Mouse (Mus musculus): ENCODE measurements at regions not wholly inside any gene's neighbourhood (a gene's known extent, or its start where the extent isn't known, plus 50 kb on each side); places are given as distances from the start of the nearest gene placed in this dataset.

DNA sequence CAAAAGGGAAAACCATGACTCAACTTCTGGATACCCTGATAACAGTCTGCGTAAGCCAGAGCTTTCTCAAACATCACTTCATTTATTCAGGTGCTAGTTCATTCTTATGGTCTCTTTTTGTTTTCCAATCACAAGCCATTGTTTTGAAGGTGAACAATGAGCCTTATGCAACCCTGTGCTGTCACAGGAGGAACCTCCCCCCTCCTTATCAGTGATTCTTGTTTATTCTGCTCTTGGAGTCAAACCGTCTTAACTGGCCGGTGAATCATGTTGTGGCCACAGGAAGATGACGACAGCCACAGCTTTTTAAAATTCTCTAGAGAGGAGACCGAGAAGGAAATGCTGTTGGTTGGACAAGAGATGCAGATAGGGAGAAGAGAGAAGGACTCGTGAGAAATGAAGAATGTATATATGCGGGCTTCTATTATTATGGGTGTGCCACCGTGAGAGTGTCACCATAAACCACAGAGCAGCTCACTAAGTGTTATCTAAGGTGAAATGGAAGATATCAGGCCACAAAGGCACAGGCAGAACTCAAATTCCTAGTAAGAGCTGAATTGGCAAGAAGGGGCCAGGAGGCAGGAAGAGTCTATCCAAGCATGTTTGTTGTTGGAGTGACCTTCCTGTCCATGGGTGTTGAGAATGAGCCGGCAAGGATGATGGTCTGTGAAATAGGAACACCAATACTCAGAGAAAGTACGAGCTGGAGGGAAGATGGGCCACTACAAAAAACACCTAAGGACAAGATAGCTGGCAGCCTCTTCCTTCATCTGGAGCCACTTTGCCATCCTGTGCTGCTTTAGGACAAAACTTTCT lies 151.8 kb downstream of the Kdr start:
- no peak for DNase-seq

DNA sequence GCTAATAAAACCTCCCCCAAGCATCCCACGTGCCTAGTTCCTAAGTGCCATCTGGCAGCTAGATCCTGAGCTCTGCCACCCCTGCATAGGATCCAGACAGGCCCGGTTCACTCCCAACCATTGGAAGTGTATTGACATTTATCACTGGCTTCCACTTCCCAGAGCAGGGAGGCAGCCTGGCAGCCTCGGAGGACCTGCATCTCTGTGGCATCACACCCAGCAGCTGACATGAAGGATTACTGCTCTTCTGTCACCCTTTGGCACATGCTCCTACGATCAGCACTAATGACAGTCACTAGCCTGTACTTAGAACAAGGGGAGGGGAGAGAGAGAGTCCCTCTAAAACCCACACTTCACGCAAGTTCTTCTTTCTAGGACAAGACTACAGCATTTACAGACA lies 152.7 kb downstream of the Kdr start:
- DNase-seq, result no peak

DNA sequence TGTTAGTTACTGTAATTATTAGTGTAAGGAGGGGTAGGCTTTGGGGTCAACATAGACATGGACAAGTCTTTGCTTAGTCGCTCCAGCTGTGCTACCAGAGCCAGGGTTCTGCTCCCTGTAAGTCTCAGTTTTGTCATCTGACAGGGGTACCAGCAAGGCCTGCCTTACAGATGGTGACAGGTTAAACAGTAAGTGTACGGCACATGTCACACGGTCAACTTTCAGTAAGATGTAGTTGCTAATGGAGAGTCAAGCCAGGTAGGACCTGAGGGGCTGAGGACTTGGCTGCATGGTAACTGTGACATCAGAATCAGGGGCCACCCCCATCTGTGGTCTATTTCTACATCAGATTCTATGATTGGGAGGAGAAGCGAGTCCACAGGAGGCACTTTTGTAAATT lies 153.6 kb downstream of the Kdr start:
- no peak for DNase-seq

DNA sequence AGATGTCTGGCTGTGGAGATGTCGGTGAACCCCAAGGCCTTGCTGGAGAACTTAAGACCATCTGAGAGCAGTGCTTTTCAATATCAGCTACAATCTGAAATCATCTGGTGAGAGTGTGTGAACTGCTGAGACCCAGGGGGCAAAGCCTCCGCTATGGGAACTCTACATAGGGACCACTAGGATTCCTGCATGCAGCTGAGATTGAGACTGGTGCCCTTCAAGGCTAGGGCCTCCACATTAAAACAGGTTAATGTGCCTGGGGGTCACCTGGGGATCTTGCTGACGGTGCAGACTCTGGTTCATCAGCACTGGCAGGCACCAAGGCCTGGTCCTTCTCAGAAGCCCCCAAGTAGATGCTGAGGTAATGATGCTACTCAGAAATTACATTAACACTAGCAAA lies 154.6 kb downstream of the Kdr start:
- no peak for DNase-seq

DNA sequence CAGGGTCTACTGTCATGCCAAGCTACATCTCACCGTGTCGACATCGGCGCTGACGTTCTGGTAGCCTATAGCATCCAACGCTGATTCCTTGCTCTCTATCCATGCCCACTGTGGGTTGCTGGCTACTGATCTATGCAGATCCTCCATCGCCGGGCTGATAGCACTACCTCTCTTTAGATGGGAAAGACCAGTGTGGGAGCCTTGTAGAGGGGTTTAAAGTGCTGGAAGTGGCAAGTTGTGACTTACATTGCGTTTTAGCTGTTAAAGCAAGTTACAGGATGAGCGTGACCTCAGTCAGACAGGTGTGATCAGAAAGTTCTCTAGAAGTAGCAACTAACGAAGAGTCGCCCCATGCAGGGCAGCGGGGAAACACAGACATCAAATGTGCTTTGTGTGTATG lies 160.9 kb downstream of the Kdr start:
- DNase-seq, result no peak

DNA sequence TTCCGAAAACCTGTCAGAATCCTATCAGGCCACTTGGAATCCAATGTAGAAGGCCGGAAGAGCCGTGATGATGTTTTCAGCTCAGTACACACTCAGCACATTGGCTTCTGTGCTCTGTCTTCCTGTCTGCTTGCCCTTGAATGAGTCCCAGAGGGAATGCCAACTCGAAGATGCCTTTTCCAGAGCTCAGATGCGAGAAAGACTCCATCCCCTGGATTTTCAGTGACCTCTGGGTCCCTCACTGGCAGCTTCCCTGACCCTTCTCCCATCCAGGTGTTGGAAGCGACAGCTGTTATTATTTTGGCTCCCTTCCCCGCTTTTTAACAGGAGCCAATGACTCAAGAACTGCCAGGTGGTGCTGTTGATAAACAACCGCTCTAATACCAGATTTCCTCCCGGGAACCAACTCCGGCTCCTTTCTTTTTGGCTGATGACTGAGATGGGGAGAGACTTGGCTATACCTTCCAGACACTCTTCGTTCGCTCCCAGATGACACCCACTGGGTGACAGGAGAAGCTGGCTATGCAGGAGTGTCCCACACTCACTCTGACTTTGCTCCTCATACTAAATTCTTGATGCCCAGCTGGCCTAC lies 163.8 kb downstream of the Kdr start:
- DNase-seq, result peak in 1 of 2 experiments; percentile 17

DNA sequence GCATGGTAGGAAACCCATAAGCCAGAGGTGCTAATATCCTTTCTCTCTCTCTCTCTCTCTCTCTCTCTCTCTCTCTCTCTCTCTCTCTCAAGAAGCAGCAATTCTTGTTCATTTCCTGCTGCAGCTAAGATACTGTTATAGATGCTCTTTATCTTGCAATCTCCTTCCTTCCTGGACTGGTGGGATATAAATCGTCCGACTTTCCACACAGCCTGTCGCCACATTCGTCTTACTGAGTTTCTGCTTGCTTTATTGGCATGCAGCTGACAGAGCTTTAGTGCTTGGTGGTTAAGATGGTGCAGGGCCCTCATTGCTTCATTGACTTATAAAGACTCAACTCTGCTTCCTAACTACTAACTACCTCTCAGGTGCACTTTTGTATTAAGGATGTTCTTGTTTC lies 165.6 kb downstream of the Kdr start:
- no peak for DNase-seq

DNA sequence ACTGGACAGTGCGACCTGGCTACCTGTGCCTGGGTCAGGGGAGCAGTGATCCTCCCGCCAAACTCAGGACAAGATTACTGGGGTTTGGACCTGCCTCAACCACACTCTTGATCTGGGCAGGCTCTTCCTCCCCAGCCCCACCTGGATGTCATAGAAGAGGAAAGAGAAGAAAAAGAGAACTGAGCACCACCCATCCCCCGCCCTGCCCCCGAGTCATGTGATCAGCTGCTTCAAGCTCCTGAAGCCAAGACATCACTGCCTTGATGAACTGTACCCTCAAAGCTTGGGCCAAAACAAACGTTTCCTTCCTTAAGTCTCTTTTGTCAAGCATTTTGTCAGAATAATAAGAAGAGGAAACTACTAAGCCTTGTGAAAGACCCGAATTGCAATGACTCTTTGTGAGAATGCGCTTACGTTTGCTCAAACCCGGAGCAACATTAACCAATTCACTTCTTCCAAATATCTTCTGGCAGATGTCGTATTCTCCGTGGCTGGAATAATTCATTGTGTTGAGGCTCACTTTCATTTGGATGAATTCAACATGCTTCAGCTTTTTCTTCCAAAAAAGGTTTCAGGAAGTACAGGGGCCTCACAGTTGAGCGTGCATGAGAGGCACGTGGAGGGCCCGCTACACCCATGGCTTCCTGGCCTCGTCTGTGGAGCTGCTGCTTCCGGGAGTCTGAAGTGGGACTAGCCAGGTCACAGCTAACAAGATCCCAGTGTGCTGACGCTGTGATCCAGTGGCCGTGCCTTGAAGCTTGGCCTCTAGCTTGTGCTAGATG lies 169.5 kb downstream of the Kdr start:
- DNase-seq, result peak; percentile 34 to 57

DNA sequence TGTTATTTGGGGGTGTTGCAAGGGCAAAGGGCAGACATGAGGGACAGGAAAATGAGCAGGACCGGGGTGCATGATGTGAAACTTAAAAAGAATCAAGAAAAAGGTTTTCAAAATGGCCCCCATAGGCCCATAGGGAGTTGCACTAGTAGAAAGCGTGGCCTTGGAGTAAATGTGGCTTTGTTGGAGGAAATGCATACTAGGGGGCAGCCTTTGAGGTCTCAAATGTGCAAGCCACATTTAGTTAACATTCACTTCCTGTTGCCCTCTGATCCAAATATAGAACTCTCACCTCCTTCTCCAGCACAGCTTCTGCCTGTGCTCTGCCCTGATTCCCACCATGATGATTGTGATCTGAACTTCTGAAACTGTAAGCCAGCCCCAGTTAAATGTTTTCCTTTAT lies 173.2 kb downstream of the Kdr start:
- no peak for DNase-seq

DNA sequence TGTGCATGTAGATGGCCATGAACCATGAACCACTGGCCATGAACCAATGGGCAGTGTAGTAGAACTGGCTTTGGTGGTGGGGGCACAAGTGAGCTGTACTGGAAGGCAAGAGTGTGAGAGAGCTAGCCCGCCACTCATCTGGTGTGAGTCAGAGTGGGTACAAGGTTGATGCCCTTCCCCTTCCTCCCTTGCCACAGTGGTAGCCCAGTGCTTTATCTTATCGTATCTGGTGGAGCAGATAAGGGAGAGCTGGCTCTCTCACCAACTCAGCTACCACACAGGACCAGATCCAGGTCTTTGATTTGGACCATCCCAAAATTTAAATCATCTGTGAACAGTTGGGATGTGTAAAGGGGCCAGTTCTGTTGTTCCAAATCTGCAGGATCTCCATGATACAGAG lies 173.9 kb downstream of the Kdr start:
- DNase-seq, result no peak

DNA sequence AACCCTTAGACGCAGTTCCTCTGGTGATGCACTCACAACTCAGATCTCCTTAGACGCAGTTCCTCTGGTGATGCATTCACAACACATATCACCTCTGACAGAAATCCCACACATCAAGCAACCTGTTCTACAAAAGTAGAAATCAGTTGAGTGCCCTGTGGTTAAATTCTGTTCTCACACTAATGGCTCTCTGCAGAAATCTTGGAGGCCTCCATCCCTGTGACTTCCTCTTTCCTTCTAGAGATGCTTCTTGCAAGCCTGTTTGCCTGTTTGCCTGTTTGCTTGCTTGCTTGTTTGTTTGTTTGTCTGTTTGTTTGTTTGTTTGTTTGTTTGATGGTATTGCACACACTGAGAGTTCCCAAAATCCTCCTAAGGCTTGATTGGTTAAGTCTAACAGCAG lies 175.2 kb downstream of the Kdr start:
- DNase-seq, result no peak

DNA sequence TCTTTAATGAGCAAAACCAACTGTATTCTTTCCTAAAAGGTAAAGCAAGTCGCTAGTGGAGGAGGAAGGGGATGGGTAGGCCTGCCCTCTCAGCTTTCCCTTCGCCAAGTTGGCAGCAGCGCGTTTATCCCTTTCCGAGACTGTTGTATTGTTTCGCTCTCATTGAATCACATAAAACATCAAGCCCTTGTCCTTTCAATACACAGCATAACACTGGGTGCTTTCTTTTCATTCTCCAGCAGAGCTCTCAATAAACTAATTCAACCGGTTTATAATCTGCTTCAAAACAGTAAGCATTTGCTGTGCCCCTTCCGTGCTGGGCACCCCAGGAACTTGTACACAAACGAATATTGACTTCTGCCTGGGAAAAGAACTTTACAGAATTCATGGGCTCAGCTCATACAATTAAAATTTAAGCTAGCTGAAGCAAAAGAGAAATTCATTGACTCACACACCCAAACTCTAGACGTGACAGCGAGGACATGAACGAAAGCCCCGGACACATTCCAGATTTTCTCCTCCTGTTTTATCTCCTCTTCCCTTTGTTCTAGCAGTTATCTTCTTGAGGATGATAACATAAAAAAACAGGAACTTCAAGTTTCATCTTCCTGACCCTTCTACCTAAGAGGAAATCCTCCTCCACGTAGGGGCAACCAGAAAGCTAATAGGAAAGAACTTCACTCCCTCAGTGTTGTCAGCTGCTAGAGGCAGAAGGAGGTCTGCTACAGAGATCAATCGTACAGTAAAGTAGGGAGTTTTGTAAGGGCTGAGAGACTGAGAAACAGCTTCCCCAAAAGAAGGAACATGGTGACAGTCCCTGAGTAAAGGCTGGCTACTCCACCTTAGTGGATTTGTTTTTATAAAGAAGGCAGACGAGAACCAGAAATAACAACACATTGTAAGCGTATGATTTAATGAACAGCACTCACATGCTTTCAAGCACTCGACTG lies 177.9 kb downstream of the Kdr start:
- DNase-seq, result no peak

DNA sequence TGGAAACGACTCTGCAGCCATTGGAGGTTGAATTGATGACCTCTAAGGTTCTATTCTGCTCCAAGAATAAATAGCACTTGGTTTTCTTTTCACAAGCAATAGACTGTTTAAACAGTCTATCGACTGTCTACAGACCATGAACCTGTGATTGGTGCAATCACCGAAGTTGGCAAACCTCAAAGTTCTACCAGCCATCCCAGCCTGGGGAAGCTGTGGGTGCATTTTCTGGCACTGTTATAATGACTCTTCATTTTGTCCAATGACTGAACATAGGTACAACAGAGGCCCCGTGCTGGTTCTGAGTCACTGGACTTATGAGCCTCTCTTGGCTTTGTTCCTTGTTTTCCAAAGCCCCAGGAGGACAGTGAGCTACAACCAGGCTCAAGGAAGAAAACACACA lies 178.6 kb downstream of the Kdr start:
- DNase-seq, result no peak

DNA sequence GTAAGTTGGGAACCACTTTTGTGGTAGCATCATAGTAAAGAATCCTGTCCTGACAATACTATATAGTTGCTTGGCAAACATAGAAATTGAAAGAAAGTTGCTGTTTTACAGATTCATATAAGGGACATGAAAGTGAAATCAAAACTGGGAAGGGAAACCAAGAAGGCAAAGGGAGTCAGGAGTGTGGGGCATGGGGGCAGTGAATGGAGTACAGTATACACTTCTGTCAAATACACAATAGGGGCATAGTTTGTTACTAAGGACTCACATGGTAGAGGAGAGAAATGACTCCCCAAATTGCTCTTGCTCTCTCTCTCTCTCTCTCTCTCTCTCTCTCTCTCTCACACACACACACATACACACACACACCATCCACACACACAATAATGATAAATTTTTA lies 185.1 kb downstream of the Kdr start:
- no peak for DNase-seq

DNA sequence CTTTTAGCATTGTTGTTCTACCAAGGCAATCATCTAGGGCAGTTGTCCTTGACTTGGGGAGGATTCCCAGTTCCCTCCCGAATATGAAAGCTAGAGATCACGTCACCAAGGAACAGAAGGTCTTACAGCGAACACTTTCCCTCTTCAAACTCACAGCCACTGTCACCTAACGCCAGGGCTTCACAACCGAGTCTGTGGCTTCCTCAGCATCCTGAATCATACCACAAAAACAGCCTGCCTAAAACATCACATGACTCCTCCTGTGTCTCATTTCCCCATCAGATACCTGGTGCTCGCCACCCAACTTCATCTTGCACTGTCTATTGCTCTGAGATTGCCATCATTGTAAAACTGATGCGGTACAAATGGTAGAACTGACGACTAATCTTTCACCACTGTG lies 186.5 kb downstream of the Kdr start:
- DNase-seq, result no peak

DNA sequence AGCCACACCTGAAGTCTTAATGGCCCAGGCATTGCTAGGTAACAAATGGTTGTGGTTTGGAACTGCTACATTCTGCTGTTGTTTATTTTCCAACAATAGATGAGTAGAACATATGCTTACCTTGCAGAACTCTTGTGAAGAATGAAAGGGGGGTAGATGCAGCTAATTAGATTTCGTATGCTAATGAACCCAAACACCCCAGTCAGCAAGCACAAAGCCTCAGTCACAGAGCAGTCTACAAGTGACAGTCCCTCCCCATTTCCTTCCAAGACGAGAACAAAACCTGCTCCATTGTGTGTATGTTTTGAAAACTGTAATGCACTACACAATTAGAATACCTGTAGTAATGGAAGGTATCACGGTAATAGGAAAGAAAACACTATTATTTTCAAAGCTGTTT lies 190.2 kb downstream of the Kdr start:
- DNase-seq, result no peak

DNA sequence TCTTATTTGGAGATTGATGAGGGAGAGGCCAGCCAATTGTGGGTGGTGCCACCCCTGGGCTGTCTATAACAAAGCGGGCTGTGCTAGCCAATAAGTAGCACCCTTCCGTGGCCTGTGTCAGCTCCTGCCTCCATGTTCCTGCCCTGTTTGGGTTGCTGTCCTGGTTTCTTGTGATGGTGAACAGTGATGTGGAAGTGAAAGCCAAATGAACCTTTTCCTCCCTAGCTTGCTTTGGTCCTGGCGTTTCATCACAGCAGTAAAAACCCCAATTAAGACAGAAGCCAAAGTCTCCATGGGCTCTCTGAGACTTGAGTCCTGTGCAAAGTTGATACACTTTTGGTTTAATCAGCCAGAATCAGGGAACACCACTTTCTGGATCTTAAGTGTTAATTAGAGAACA lies 192.1 kb downstream of the Kdr start:
- DNase-seq, result no peak

DNA sequence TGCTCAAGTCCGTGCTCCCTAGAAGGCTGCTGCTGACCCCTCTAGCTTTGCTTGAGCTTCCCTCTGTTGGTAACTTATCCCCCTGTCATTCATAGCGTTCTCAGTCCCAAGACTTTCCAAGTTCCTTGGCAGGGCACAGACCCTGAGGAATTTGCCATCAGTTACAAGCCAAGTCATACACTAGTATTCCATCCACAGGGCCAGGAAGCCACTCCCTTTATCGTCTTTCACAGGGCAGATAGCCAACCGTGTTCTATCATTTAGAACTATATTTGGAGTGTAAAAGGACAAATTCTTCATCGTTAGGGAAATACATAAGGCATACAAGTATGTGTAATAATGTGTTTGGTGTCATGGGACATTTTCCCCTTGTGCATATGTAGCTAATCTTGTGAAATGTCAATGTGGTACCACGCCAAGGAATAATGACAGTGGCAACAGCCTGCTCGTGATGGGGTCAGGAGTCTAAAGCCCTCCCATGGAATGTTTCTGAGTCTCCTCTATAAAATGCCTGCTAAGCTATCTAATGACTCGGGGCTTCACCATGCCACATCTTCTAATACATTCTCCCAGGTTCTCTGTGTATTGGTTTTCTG lies 193.2 kb downstream of the Kdr start:
- no peak for DNase-seq

DNA sequence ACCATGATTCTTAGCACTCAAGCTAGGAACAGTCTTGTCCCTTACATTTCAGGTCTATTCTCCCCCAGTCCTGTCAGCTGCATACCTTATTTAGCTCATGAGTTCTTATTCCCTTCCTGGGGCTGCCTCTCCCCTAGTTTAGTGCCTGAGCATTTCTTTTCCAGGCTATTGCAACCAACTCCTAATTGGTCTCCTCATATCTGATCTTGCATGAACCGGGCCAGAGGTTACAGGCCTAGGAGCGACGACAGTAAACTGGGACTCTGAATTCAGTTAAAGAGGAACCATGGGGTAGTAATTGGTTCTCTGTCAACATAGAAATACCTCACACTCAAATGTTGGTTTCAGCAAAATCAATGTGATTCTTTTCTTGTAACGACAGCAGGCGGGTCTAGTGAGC lies 195.9 kb downstream of the Kit start:
- no peak for DNase-seq

DNA sequence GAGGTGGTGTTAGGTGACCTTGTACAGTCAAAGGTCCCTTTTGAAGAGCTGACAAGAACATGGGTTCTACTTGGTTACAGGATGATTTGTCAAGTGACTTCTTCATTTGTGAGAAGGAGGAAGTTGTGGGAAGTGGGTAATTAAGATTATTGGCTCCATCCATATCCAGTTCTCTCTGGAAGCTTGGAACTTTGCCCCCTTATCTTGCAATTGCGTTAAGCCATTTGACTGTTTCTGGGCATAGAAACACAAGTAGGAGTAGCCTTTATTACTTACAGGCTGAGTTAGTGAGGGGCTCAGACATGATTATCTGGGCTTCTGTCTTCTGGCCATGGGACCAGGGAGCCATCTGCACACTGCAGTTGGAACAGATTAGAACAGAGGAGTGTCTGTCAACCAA lies 192.5 kb downstream of the Kit start:
- no peak for DNase-seq

DNA sequence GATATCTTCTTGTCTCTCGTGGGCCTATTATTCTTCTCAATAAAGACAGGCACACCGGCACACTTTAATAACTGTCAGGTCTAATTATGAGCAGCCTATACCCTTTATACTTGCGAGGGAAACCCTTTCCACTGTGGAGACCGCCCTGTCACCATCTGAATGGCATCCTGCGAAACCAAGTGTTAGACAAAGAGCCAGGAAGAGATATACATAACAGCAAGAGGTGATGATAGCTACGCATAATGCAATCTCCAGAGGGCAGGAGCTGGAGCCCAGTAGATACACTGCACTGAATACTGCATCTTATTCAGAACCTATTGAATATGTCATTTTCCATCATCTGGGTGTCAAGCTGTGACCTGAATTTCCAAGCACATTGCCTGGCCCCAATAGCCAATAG lies 187.7 kb downstream of the Kit start:
- DNase-seq, result no peak

Data from kidney, postnatal 4 days (tissue).